Mouse (Mus musculus): ENCODE measurements around the gene Comp. TPM values are rescaled to one million over a fixed set of nuclear protein-coding genes. Genes with fewer than 3 reads are reported as not detected.

The Comp gene
- polyA plus RNA-seq, 1 experiment from 2014 or later: 0.46 TPM

GRCm38 (mm10) chr8:70421349-70422104, 48.2 kb downstream of the Comp start:
- Histone ChIP-seq H3K4me2 (no peak overlapping the region), H3K36me3 (no peaks in the 10 kb centered on the region), H3K27ac (no peak overlapping the region), H3K4me3 (no peak overlapping the region), H3K27me3 (no peaks in the 10 kb centered on the region), H3K4me1 (peaks cover 37% of the 10 kb centered on the region), H3K9me3 (no peaks in the 10 kb centered on the region), H3K9ac (no peak overlapping the region)
- WGBS: 64% methylated on average over 18 of the region's 18 CpGs
- ATAC-seq (ENCODE audit: borderline replicate concordance, extremely low read depth, low FRiP score, low TSS enrichment): no peak

- 84% methylated on average over 2 of the region's 2 CpGs for WGBS
- ATAC-seq (ENCODE audit: borderline replicate concordance, extremely low read depth, low FRiP score, low TSS enrichment): no peak
- no peaks in the 10 kb centered on the region for H3K36me3 ChIP-seq
- no peaks in the 10 kb centered on the region for H3K9me3 ChIP-seq
- H3K4me1 ChIP-seq: peaks cover 30% of the 10 kb centered on the region
- no peak overlapping the region for H3K27ac ChIP-seq
- no peak overlapping the region for H3K4me3 ChIP-seq
- H3K9ac ChIP-seq: no peak overlapping the region
- no peaks in the 10 kb centered on the region for H3K27me3 ChIP-seq
- no peak overlapping the region for H3K4me2 ChIP-seq
These were observed 49.4 kb downstream of the Comp start for GRCm38 (mm10) chr8:70422722-70423121.

GRCm38 (mm10) chr8:70426300-70426907, 53.0 kb downstream of the Comp start:
- Histone ChIP-seq H3K4me1 (0 out of 2 replicates have a peak, but pooled peaks cover 8% of the 10 kb centered on the region), H3K4me2 (no peak overlapping the region), H3K9ac (no peak overlapping the region), H3K4me3 (no peak overlapping the region), H3K27ac (no peak overlapping the region), H3K9me3 (no peaks in the 10 kb centered on the region), H3K36me3 (no peaks in the 10 kb centered on the region), H3K27me3 (no peaks in the 10 kb centered on the region)
- no peak for ATAC-seq (ENCODE audit: borderline replicate concordance, extremely low read depth, low FRiP score, low TSS enrichment)
- 70% methylated on average over 2 of the region's 2 CpGs for WGBS

- no peaks in the 10 kb centered on the region for H3K36me3 ChIP-seq
- ATAC-seq (ENCODE audit: borderline replicate concordance, extremely low read depth, low FRiP score, low TSS enrichment): no peak
- H3K9me3 ChIP-seq: no peaks in the 10 kb centered on the region
- H3K9ac ChIP-seq: no peak overlapping the region
- H3K27ac ChIP-seq: no peak overlapping the region
- 88% methylated on average over 4 of the region's 4 CpGs for whole genome bisulfite sequencing
- H3K4me2 ChIP-seq: no peak overlapping the region
- H3K27me3 ChIP-seq: no peaks in the 10 kb centered on the region
- H3K4me1 ChIP-seq: 0 out of 2 replicates have a peak, but pooled peaks cover 5% of the 10 kb centered on the region
- H3K4me3 ChIP-seq: no peak overlapping the region
These were observed 57.9 kb downstream of the Comp start for GRCm38 (mm10) chr8:70431213-70431612.

Other genes starting within 250 kb of the Comp start
- 30.9 and 32.5 TPM in 2 replicates for gene Nr2c2ap, start 242.2 kb upstream of the Comp start, polyA plus RNA-seq (2015; fragmentation: Nextera tagmentation; extraction: Ambion mirVana)
- 20.3 TPM in 2 replicates for gene Rfxank, start 234.4 kb upstream of the Comp start, polyA plus RNA-seq (2015; fragmentation: Nextera tagmentation; extraction: Ambion mirVana)
- 44.9 and 45.7 TPM in 2 replicates for gene Borcs8, start 234.1 kb upstream of the Comp start, polyA plus RNA-seq (2015; fragmentation: Nextera tagmentation; extraction: Ambion mirVana)
- gene Mef2b, start 233.8 kb upstream of the Comp start, polyA plus RNA-seq (2015; fragmentation: Nextera tagmentation; extraction: Ambion mirVana): 0.21 and 0.22 TPM in 2 replicates
- 69.7 TPM in 2 replicates for gene Tmem161a, start 201.2 kb upstream of the Comp start, polyA plus RNA-seq (2015; fragmentation: Nextera tagmentation; extraction: Ambion mirVana)
- gene Slc25a42, start 161.3 kb upstream of the Comp start, polyA plus RNA-seq (2015; fragmentation: Nextera tagmentation; extraction: Ambion mirVana): 3.9 and 4.4 TPM in 2 replicates
- gene Sugp2, start 139.3 kb upstream of the Comp start, polyA plus RNA-seq (2015; fragmentation: Nextera tagmentation; extraction: Ambion mirVana): 26.7 and 27.7 TPM in 2 replicates
- gene Armc6, start 139.1 kb upstream of the Comp start, polyA plus RNA-seq (2015; fragmentation: Nextera tagmentation; extraction: Ambion mirVana): 24.2 and 30.1 TPM in 2 replicates
- 70.4 and 73.0 TPM in 2 replicates for gene Homer3, start 90.7 kb upstream of the Comp start, polyA plus RNA-seq (2015; fragmentation: Nextera tagmentation; extraction: Ambion mirVana)
- 46.0 and 48.0 TPM in 2 replicates for gene Ddx49, start 71.1 kb upstream of the Comp start, polyA plus RNA-seq (2015; fragmentation: Nextera tagmentation; extraction: Ambion mirVana)
- gene Cope, start 71.0 kb upstream of the Comp start, polyA plus RNA-seq (2015; fragmentation: Nextera tagmentation; extraction: Ambion mirVana): 332 and 336 TPM in 2 replicates
- gene Cers1, start 57.8 kb upstream of the Comp start, polyA plus RNA-seq (2015; fragmentation: Nextera tagmentation; extraction: Ambion mirVana): 3.1 and 3.3 TPM in 2 replicates
- 1.0 TPM in 2 replicates for gene Gdf1, start 43.7 kb upstream of the Comp start, polyA plus RNA-seq (2015; fragmentation: Nextera tagmentation; extraction: Ambion mirVana)
- 17.3 and 19.6 TPM in 2 replicates for gene Upf1, start 20.3 kb upstream of the Comp start, polyA plus RNA-seq (2015; fragmentation: Nextera tagmentation; extraction: Ambion mirVana)
- gene Crtc1, start 66.0 kb downstream of the Comp start, polyA plus RNA-seq (2015; fragmentation: Nextera tagmentation; extraction: Ambion mirVana): 14.2 and 17.6 TPM in 2 replicates
- 26.2 and 27.1 TPM in 2 replicates for gene Klhl26, start 103.4 kb downstream of the Comp start, polyA plus RNA-seq (2015; fragmentation: Nextera tagmentation; extraction: Ambion mirVana)
- gene Tmem59l, start 113.8 kb downstream of the Comp start, polyA plus RNA-seq (2015; fragmentation: Nextera tagmentation; extraction: Ambion mirVana): 6.5 and 6.6 TPM in 2 replicates
- gene Crlf1, start 119.6 kb downstream of the Comp start, polyA plus RNA-seq (2015; fragmentation: Nextera tagmentation; extraction: Ambion mirVana): 181 and 186 TPM in 2 replicates
- 120 and 122 TPM in 2 replicates for gene Rex1bd, start 133.2 kb downstream of the Comp start, polyA plus RNA-seq (2015; fragmentation: Nextera tagmentation; extraction: Ambion mirVana)
- 909 and 953 TPM in 2 replicates for gene Uba52, start 137.2 kb downstream of the Comp start, polyA plus RNA-seq (2015; fragmentation: Nextera tagmentation; extraction: Ambion mirVana)
- 307 and 313 TPM in 2 replicates for gene Fkbp8, start 154.2 kb downstream of the Comp start, polyA plus RNA-seq (2015; fragmentation: Nextera tagmentation; extraction: Ambion mirVana)
- 50.0 and 54.4 TPM in 2 replicates for gene Kxd1, start 154.4 kb downstream of the Comp start, polyA plus RNA-seq (2015; fragmentation: Nextera tagmentation; extraction: Ambion mirVana)
- gene Ell, start 165.9 kb downstream of the Comp start, polyA plus RNA-seq (2015; fragmentation: Nextera tagmentation; extraction: Ambion mirVana): 17.2 and 17.5 TPM in 2 replicates
- gene Isyna1, start 220.8 kb downstream of the Comp start, polyA plus RNA-seq (2015; fragmentation: Nextera tagmentation; extraction: Ambion mirVana): 134 TPM in 2 replicates
- 111 and 122 TPM in 2 replicates for gene Ssbp4, start 235.3 kb downstream of the Comp start, polyA plus RNA-seq (2015; fragmentation: Nextera tagmentation; extraction: Ambion mirVana)
- 1.9 and 2.5 TPM in 2 replicates for gene Lrrc25, start 242.6 kb downstream of the Comp start, polyA plus RNA-seq (2015; fragmentation: Nextera tagmentation; extraction: Ambion mirVana)